Mouse (Mus musculus): ENCODE results near the gene Mast2. TPM values are rescaled to one million over a fixed set of nuclear protein-coding genes. Genes with fewer than 3 reads are reported as not detected.

Gene Mast2
- 10 to 100 TPM; 17.9 to 24.4 TPM for total RNA-seq (2023)

GRCm38 (mm10) chr4:116464126-116464981 lies at the start of gene Mast2:
Gene Mast2 (minus strand): TSS chr4:116464183.

GRCm38 (mm10) chr4:116507425-116508218 lies 43.6 kb upstream of the Mast2 start, which contains the start of gene Ipp:
Gene Ipp (plus strand): TSS chr4:116507549.

Other genes starting within 250 kb of the Mast2 start
- under 1 TPM; 0.13 to 0.58 TPM for gene Pik3r3, start 242.6 kb downstream of the Mast2 start, total RNA-seq (2023)
- 1 to 10 TPM; 6.0 to 6.3 TPM for gene Ipp, start 43.4 kb upstream of the Mast2 start, total RNA-seq (2023)
- gene Tmem69, start 91.8 kb upstream of the Mast2 start, total RNA-seq (2023), result 1 to 10 TPM; 8.1 to 8.2 TPM
- 10 to 100 TPM; 75.7 to 79.6 TPM for gene Gpbp1l1, start 93.5 kb upstream of the Mast2 start, total RNA-seq (2023)
- gene Ccdc17, start 132.5 kb upstream of the Mast2 start, total RNA-seq (2023), result 1 to 10 TPM; 8.1 to 8.5 TPM
- gene Nasp, start 163.8 kb upstream of the Mast2 start, total RNA-seq (2023), result 10 to 100 TPM; 52.7 to 57.8 TPM
- 100 to 1,000 TPM; 246 to 288 TPM for gene Akr1a1, start 187.5 kb upstream of the Mast2 start, total RNA-seq (2023)
- gene Prdx1, start 221.4 kb upstream of the Mast2 start, total RNA-seq (2023), result 100 to 1,000 TPM; 102 to 170 TPM
- gene Mmachc, start 244.2 kb upstream of the Mast2 start, total RNA-seq (2023), result 1 to 10 TPM; 3.2 to 3.5 TPM
- 10 to 100 TPM; 12.0 to 18.3 TPM for gene Ccdc163, start 244.3 kb upstream of the Mast2 start, total RNA-seq (2023)

Data from neutrophil, adult 59 days (primary cell).